Mouse (Mus musculus) embryo, embryonic 11.5 days (tissue): ENCODE measurements around the gene Rft1.

Experiments used
- DNase-seq: peaks from one replicate; pipeline ENCODE4 v3.0.0-alpha.2; 2012; ENCODE audit warnings: low read depth, low spot score

The Rft1 gene

GRCm38 (mm10) chr14:30653943-30654659 lies at the start of gene Rft1:
Gene Rft1 (plus strand): TSS chr14:30654360.
- DNase-seq: peak; percentile 95

GRCm38 (mm10) chr14:30606817-30607216 lies 47.3 kb upstream of the Rft1 start:
- DNase-seq: no peak

DNA sequence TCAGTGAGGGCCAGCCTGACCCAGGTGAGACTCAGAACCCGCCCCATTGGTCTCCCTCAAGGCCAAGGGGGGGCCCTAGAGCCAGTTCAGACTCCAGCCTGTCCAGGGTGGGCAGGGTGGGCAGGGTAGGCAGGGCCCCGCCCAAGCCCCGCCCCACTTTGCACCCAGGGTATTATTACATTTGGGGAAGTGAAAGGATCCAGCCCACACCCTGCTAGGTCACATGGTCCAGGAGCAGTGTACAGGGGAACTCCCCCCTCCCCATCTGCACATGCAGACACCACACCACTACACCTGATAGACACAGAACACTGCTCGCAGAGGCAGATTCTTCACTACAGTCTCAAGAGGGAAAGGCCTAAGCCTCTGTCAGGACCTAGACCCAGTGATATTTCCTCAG lies 46.5 kb upstream of the Rft1 start:
- no peak for DNase-seq

DNA sequence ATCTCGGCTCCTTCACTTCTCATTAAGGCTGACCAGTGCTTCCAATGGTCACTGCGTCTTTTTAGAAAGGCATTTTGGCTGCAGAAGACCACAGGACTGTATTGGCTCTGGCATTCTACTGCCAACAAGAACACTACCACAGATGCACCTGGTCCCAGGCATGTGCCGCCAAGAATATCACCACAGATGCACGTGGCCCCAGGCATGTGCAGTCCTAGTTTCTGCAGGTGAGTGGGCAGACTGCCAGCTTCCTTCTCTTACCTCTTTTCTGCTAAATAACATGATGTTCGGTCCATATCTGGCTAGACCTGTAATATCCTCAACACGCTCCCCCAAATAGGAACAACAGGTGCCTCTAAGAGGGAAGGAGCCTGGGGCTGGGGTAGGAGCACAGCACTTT lies 46.0 kb upstream of the Rft1 start:
- no peak for DNase-seq

- DNase-seq: no peak
These were observed 44.7 kb upstream of the Rft1 start for GRCm38 (mm10) chr14:30609499-30609898.

DNA sequence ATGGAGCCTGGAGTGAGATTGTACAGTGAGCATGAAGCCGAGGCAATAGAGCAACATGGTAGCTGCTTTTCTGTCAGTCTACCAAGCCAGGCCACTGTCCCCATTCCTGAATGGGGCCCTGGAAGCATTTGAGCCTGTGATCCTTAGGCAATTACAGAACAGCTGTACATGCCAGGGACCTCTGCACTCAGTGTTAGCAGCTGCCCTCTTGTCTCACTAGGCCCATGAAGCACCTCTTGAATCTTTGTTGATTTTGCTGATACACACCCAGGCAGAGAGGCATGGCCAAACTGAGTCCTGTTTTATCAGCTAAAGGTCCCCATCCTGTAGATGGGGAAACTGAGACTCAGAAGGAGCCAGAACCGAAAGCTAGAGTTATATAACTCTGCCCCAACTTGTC lies 43.9 kb upstream of the Rft1 start:
- no peak for DNase-seq

- no peak for DNase-seq
These were observed 43.2 kb upstream of the Rft1 start for GRCm38 (mm10) chr14:30610940-30611339.

DNA sequence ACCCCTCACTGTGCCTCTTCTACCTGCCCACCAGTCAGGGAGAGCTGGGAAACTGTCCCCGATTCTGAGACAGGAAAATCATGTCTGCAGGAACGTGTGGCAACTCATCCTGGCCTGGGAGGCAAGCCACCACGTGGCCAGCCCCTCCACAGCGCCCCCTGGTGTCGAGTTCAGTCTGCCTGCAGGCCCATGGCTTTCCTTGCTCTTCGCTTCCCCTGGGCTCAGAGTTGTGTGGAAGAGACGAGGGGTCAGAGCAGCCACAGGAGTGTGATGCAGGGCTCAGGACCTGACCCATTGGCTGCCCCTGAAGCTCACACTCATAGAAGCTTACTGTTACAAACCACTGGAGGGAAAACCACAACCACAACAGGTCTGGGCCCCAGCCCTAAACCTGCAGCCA lies 41.6 kb upstream of the Rft1 start:
- peak; percentile 32 for DNase-seq

DNA sequence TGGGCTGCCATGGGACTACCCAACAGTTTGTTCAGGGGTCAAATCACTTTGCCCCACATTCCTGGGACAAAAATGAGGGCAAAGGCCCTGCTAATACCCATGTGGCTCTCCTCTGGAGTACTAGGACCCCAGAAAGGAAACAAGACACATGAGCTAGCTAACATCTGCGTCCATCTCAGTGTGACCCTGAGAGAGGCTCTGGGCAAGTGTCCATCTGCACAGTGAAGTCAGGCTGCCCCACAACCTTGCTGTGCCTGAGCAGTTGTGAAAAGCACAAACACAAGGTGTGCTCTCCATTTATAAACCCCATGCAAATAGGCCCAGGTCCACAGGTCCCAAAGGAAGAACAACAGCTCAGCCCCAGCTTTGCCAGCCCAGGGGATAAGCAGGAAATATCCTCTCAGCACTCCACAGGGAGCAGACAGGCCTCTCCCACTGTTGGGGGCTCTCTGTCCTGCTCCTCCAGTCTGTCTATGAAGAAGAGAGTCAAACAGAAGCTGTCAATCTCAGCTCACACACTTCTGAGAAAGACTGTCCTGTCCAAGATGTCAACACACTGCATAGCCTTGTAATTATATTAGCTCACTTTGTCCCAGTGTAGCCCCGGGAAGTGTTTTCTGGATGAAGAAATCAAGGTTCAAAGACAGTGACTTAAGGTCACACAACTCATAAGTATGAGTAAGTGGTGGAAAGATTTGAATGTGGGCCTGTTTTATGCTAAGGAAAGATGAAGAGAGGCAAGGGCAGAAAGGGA lies 41.0 kb upstream of the Rft1 start:
- no peak for DNase-seq

DNA sequence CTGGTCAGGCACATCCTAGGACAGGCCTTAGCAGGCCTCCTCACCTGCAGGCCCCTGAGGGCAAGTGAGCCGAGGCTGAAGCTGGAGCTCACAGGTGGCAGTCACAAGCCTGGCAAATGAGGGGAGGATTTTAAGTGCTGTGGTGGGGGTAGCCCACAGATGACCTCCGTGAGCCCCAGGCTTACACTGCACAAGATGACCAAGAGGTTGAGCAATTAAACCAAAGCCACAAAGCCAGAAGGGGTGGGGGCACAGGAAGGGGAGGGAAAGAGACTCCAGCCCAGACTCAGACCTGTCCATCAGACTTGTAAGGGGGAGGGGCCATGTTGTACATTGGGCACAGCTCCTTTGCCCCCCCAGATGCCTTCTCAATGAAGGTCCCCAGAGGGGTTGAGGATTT lies 37.4 kb upstream of the Rft1 start:
- no peak for DNase-seq

- no peak for DNase-seq
These were observed 35.3 kb upstream of the Rft1 start for GRCm38 (mm10) chr14:30618746-30619275.

DNA sequence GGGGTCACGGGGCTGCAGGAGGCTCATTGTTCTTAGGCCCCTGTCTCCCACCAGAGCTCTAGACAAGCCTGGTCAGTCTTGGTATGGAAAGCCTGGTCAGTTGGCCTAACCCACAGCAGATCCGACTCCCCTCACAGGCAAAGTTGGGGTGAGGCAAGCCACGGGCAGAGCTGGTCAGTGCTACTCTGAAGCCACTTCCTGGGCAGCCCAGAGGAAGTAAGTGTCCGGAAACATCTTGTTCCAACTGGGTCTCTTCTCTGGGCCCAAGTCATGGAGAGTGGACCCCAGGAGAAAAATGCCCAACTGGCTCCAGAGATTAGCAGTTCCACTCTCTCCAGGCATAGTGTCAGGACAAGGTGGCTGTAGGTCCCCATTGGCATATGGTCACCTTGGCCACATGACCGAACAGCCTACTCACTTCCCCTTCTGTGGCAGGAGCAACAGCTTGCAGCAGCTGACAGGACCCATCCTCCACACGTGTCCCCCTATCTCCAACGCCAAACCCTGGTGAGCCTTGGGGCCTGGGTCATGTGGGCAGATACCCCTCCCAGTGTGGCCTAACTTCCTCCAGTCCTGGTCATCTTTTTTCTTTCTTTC lies 34.1 kb upstream of the Rft1 start:
- DNase-seq: no peak

GRCm38 (mm10) chr14:30622130-30622529 lies 32.0 kb upstream of the Rft1 start:
- no peak for DNase-seq

DNA sequence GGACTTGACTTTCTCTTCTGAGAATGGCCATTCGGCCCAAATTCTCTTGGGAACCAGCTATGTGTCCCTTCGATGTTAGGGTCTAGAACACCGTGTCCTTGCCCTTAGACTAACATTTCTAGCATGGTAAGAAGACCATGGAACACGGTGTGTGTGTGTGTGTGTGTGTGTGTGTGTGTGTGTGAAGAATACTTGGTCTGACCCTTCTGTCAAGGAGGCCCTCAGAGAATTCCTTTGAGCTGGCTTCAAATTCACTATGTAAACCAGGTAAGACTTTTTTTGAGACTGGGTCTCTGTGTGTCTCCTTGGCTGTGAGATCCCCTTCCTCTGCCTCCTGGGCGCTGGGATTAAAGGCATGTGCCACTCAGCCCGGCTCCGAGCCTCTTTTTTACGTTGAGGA lies 31.6 kb upstream of the Rft1 start:
- no peak for DNase-seq

DNA sequence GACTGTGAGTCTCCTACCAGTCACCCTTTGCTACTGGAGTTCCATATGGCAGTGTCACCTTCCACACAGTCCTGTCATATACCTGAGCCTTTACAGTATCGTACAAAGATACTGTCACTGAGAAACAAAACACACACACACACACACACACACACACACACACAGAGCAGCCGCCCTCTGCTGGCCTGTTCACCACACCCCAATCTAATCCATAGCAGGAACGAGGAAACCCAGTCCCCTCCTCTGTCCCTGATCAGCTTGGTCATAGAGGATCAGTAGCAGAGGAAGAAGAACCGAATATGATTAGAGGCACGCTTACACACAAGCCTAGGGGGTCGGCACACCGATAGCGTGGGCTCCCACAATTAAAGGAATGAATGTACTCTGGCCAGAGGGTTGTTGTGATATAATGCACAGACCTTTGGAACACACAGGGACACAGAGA lies 29.9 kb upstream of the Rft1 start:
- DNase-seq: no peak

GRCm38 (mm10) chr14:30625131-30625807 lies 28.9 kb upstream of the Rft1 start:
- peak; percentile 31 for DNase-seq

GRCm38 (mm10) chr14:30625856-30626726 lies 28.1 kb upstream of the Rft1 start, which contains the start of gene Prkcd:
Gene Prkcd (minus strand): TSS chr14:30626210.
- DNase-seq: peak; percentile 72

- no peak for DNase-seq
These were observed 27.1 kb upstream of the Rft1 start for GRCm38 (mm10) chr14:30626756-30627742.

DNA sequence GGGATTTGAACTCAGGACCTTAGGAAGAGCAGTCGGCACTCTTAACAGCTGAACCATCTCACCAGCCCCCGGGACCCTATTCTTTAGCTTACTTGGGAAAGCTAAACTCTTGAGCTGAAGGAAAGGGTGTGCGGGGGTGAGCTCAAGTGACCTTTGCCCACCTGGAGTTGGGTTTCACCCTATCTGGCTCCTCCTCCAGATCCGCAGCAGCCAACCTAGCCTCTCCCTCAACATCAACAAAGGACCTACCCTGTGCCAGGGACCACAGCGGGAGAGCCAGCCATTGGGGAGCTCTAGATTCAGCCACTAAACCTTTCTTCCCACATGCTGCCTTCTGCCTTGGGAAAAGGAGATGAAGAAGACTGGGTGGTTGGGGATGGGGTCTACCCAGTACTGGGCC lies 25.9 kb upstream of the Rft1 start:
- DNase-seq: no peak

DNA sequence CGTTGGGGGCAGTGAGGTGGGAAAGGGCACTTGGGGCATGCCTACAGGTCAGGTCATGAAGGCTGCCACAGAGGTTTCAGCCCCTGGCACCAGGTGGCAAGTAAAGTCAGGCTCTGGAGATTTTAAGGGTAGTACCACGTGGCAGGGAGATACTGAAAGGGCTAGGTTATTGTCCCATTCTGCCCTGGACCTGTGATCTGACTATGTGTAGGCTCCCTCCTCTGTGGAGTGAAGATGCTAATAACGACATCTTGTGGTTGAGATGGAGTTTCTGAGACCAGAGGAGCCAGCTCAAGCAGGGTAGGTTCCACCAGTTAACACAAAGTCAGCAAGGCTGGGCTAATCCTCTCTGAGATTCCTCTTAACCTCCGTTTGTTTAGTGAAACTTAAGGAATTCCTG lies 24.3 kb upstream of the Rft1 start:
- DNase-seq: no peak
